Mouse (Mus musculus) small intestine, adult 2 months (tissue): ENCODE results near the gene Taok3.

Source experiments
- CTCF ChIP-seq: fragments of 200-500 bp; IDR thresholded peaks from 2 replicates; pipeline ENCODE4 v1.5.1; 2012; ENCODE audit warnings: low read depth, mild to moderate bottlenecking, control low read depth, inconsistent platforms, low read length, moderate library complexity, mixed read lengths; ENCODE audit not compliant: insufficient replicate concordance, insufficient read length; ENCODE audit errors: extremely low read depth
- POLR2A ChIP-seq: fragments of 200-500 bp; IDR thresholded peaks from 2 replicates; pipeline ENCODE4 v1.6.1; 2012; ENCODE audit warnings: low read depth, mild to moderate bottlenecking, control low read depth, inconsistent platforms, low read length, moderate library complexity

GRCm38 (mm10) chr5:117304947-117305346 lies 185.0 kb downstream of the Taok3 start:
- TF ChIP-seq CTCF (peak; percentile 77; the same call in 1 of the 2 replicates), POLR2A (no peak)
